Mouse (Mus musculus) kidney, embryonic 16.5 days (tissue): ENCODE measurements around the gene Arid1b. TPM values are rescaled to one million over a fixed set of nuclear protein-coding genes. Genes with fewer than 3 reads are reported as not detected.
A peak's percentile ranks its signal among the peaks of the same experiment; 100 is the strongest.

Source experiments
- ATAC-seq: fragments of 200-750 bp; cut with Nextera tagmentation; 2 replicates; pipeline ENCODE4 v1.8.0; 2017; ENCODE audit warnings: moderate TSS enrichment; ENCODE audit not compliant: low FRiP score, low TSS enrichment
- H3K27ac ChIP-seq: fragments of 300-500 bp; sonication (generic); 2 replicates; pipeline ENCODE4 v1.5.1; 2014; ENCODE audit warnings: low read length
- H3K27me3 ChIP-seq: fragments of 300-500 bp; sonication (generic); 2 replicates; pipeline ENCODE4 v1.6.1; 2014; ENCODE audit warnings: low read length, control low read depth, mixed read lengths; ENCODE audit not compliant: insufficient read depth
- H3K36me3 ChIP-seq: fragments of 300-500 bp; sonication (generic); 2 replicates; pipeline ENCODE4 v1.6.1; 2014; ENCODE audit warnings: low read length, control low read depth, mixed read lengths; ENCODE audit not compliant: insufficient read depth
- H3K4me1 ChIP-seq: fragments of 300-500 bp; sonication (generic); 2 replicates; pipeline ENCODE4 v1.6.1; 2014; ENCODE audit warnings: low read length, control low read depth, mixed read lengths; ENCODE audit not compliant: insufficient read depth
- H3K4me2 ChIP-seq: fragments of 300-500 bp; sonication (generic); replicated peaks from 2 replicates; pipeline ENCODE4 v1.6.1; 2014; ENCODE audit warnings: low read depth, low read length
- H3K4me3 ChIP-seq: fragments of 300-500 bp; sonication (generic); 2 replicates; pipeline ENCODE4 v1.5.1; 2014; ENCODE audit warnings: mild to moderate bottlenecking, low read length
- H3K9ac ChIP-seq: fragments of 300-500 bp; sonication (generic); replicated peaks from 2 replicates; pipeline ENCODE4 v1.6.1; 2014; ENCODE audit warnings: low read length
- H3K9me3 ChIP-seq: fragments of 300-500 bp; sonication (generic); 2 replicates; pipeline ENCODE4 v1.6.1; 2016; ENCODE audit warnings: low read length, control low read depth
- WGBS: fragments of 180-500 bp; shearing (Covaris S2); extraction: QIAGEN DNeasy Blood & Tissue Kit; methylation state at CpG from one replicate; pipeline ENCODE4 v1.1.7; 2014; 5-methylcytosine and 5-hydroxymethylcytosine counted together
- polyA plus RNA-seq: library from polyadenylated mRNA; unstranded; fragments of >200 nt; fragmentation: Nextera tagmentation; extraction: Ambion mirVana; gene quantifications from 2 replicates; pipeline ENCODE4 v1.2.1, GENCODE M21; 2015

Arid1b gene
- polyA plus RNA-seq, 1 experiment from 2014 or later = 10.9 TPM

GRCm38 (mm10) chr17:5095741-5096140 is 101.6 kb downstream of the Arid1b start:
- H3K9ac ChIP-seq = no peak overlapping the region
- no peak overlapping the region for H3K27ac ChIP-seq
- H3K4me3 ChIP-seq = no peak overlapping the region
- H3K4me2 ChIP-seq = no peak overlapping the region
- H3K4me1 ChIP-seq = peaks cover 31% of the 10 kb centered on the region
- no peaks in the 10 kb centered on the region for H3K9me3 ChIP-seq
- ATAC-seq = no peak
- no peaks in the 10 kb centered on the region for H3K27me3 ChIP-seq
- no peaks in the 10 kb centered on the region for H3K36me3 ChIP-seq
- 80% methylated on average over 13 of the region's 13 CpGs for WGBS

GRCm38 (mm10) chr17:5097046-5097445 is 102.9 kb downstream of the Arid1b start:
- Histone ChIP-seq H3K27ac (no peak overlapping the region), H3K4me3 (no peak overlapping the region), H3K4me2 (no peak overlapping the region), H3K9me3 (no peaks in the 10 kb centered on the region), H3K27me3 (no peaks in the 10 kb centered on the region), H3K4me1 (peaks cover 25% of the 10 kb centered on the region), H3K9ac (no peak overlapping the region), H3K36me3 (no peaks in the 10 kb centered on the region)
- WGBS = 82% methylated on average over 4 of the region's 4 CpGs
- no peak for ATAC-seq

- 74% methylated on average over 21 of the region's 21 CpGs for WGBS
- Histone ChIP-seq H3K9me3 (no peaks in the 10 kb centered on the region), H3K4me2 (no peak overlapping the region), H3K4me1 (peaks cover 21% of the 10 kb centered on the region), H3K9ac (no peak overlapping the region), H3K36me3 (no peaks in the 10 kb centered on the region), H3K27me3 (no peaks in the 10 kb centered on the region), H3K4me3 (no peak overlapping the region), H3K27ac (peak overlapping the region; percentile 13)
- ATAC-seq = peak; percentile 33; the same call in 1 of the 2 replicates
Measured at GRCm38 (mm10) chr17:5097545-5098475, 103.7 kb downstream of the Arid1b start.

GRCm38 (mm10) chr17:5098727-5099126 is 104.6 kb downstream of the Arid1b start:
- no peak overlapping the region for H3K4me3 ChIP-seq
- no peak overlapping the region for H3K4me2 ChIP-seq
- ATAC-seq = no peak
- peaks cover 21% of the 10 kb centered on the region for H3K4me1 ChIP-seq
- no peak overlapping the region for H3K9ac ChIP-seq
- H3K27me3 ChIP-seq = no peaks in the 10 kb centered on the region
- H3K9me3 ChIP-seq = no peaks in the 10 kb centered on the region
- no peak overlapping the region for H3K27ac ChIP-seq
- WGBS = 79% methylated on average over 7 of the region's 7 CpGs
- no peaks in the 10 kb centered on the region for H3K36me3 ChIP-seq

- H3K9ac ChIP-seq = no peak overlapping the region
- no peaks in the 10 kb centered on the region for H3K27me3 ChIP-seq
- H3K36me3 ChIP-seq = 0 out of 2 replicates have a peak, but pooled peaks cover 3% of the 10 kb centered on the region
- H3K4me2 ChIP-seq = no peak overlapping the region
- 73% methylated on average over 4 of the region's 4 CpGs for WGBS
- no peak overlapping the region for H3K4me3 ChIP-seq
- H3K4me1 ChIP-seq = peaks cover 21% of the 10 kb centered on the region
- H3K9me3 ChIP-seq = no peaks in the 10 kb centered on the region
- H3K27ac ChIP-seq = no peak overlapping the region
- no peak for ATAC-seq
Measured at GRCm38 (mm10) chr17:5099238-5099637, 105.1 kb downstream of the Arid1b start.

GRCm38 (mm10) chr17:5101157-5101556 is 107.0 kb downstream of the Arid1b start:
- H3K4me1 ChIP-seq = peaks cover 30% of the 10 kb centered on the region
- no peak overlapping the region for H3K9ac ChIP-seq
- no peaks in the 10 kb centered on the region for H3K27me3 ChIP-seq
- no peak overlapping the region for H3K27ac ChIP-seq
- no peaks in the 10 kb centered on the region for H3K9me3 ChIP-seq
- H3K36me3 ChIP-seq = 0 out of 2 replicates have a peak, but pooled peaks cover 3% of the 10 kb centered on the region
- no peak for ATAC-seq
- H3K4me3 ChIP-seq = no peak overlapping the region
- H3K4me2 ChIP-seq = no peak overlapping the region
- WGBS = 76% methylated on average over 8 of the region's 8 CpGs

- Histone ChIP-seq H3K4me1 (peaks cover 37% of the 10 kb centered on the region), H3K4me2 (no peak overlapping the region), H3K27me3 (no peaks in the 10 kb centered on the region), H3K36me3 (0 out of 2 replicates have a peak, but pooled peaks cover 3% of the 10 kb centered on the region), H3K9me3 (no peaks in the 10 kb centered on the region), H3K9ac (no peak overlapping the region), H3K27ac (no peak overlapping the region), H3K4me3 (no peak overlapping the region)
- no peak for ATAC-seq
- 42% methylated on average over 2 of the region's 2 CpGs for WGBS
Measured at GRCm38 (mm10) chr17:5101887-5102286, 107.8 kb downstream of the Arid1b start.

GRCm38 (mm10) chr17:5105746-5106145 is 111.6 kb downstream of the Arid1b start:
- no peak overlapping the region for H3K4me2 ChIP-seq
- no peak overlapping the region for H3K27ac ChIP-seq
- peaks cover 49% of the 10 kb centered on the region for H3K4me1 ChIP-seq
- H3K36me3 ChIP-seq = 0 out of 2 replicates have a peak, but pooled peaks cover 3% of the 10 kb centered on the region
- no peaks in the 10 kb centered on the region for H3K27me3 ChIP-seq
- no peak for ATAC-seq
- H3K9me3 ChIP-seq = no peaks in the 10 kb centered on the region
- H3K9ac ChIP-seq = no peak overlapping the region
- 83% methylated on average over 6 of the region's 6 CpGs for WGBS
- no peak overlapping the region for H3K4me3 ChIP-seq

GRCm38 (mm10) chr17:5106263-5107195 is 112.4 kb downstream of the Arid1b start:
- peak overlapping the region; percentile 79 for H3K27ac ChIP-seq
- H3K9ac ChIP-seq = no peak overlapping the region; the same call in 1 of the 2 replicates
- ATAC-seq = peak; percentile 60
- no peaks in the 10 kb centered on the region for H3K27me3 ChIP-seq
- no peak overlapping the region for H3K4me2 ChIP-seq
- peaks cover 49% of the 10 kb centered on the region for H3K4me1 ChIP-seq
- H3K4me3 ChIP-seq = no peak overlapping the region
- WGBS = 69% methylated on average over 11 of the region's 11 CpGs
- H3K36me3 ChIP-seq = 0 out of 2 replicates have a peak, but pooled peaks cover 3% of the 10 kb centered on the region
- no peaks in the 10 kb centered on the region for H3K9me3 ChIP-seq
